Mouse (Mus musculus): Measurements from ENCODE around the gene Krtap9-3.
"Not testable (repeated sequence)": the region's sequence is repeated elsewhere in the genome, so short reads cannot be mapped to it uniquely, and the experiment has no call there.

Krtap9-3 gene

GRCm38 (mm10) chr11:99597742-99598141, at the start of gene Krtap9-3:
Gene Krtap9-3, minus strand, starts transcription at chr11:99598105.
- DNase-seq (ENCODE audit: low read depth in 1 of 2, low spot score in 2 of 2): not testable (repeated sequence)

GRCm38 (mm10) chr11:99646444-99646843, 48.5 kb upstream of the Krtap9-3 start:
- DNase-seq (ENCODE audit: low read depth in 1 of 2, low spot score in 2 of 2): no peak

- DNase-seq (ENCODE audit: low read depth in 1 of 2, low spot score in 2 of 2): no peak
These were observed 46.4 kb upstream of the Krtap9-3 start for GRCm38 (mm10) chr11:99644351-99644750.

- DNase-seq (ENCODE audit: low read depth in 1 of 2, low spot score in 2 of 2): not testable (repeated sequence)
These were observed 45.8 kb upstream of the Krtap9-3 start, which contains the start of gene Krtap4-7 for GRCm38 (mm10) chr11:99643635-99644139. Gene Krtap4-7, minus strand, starts transcription at chr11:99644089.

- DNase-seq (ENCODE audit: low read depth in 1 of 2, low spot score in 2 of 2): no peak
These were observed 43.0 kb upstream of the Krtap9-3 start for GRCm38 (mm10) chr11:99640926-99641325.

GRCm38 (mm10) chr11:99637086-99637485, 39.2 kb upstream of the Krtap9-3 start:
- DNase-seq (ENCODE audit: low read depth in 1 of 2, low spot score in 2 of 2): no peak

GRCm38 (mm10) chr11:99634653-99635134, 36.8 kb upstream of the Krtap9-3 start, which contains the start of gene Krtap4-2:
Gene Krtap4-2, minus strand, starts transcription at chr11:99635084.
- DNase-seq (ENCODE audit: low read depth in 1 of 2, low spot score in 2 of 2): no peak

- DNase-seq (ENCODE audit: low read depth in 1 of 2, low spot score in 2 of 2): no peak
These were observed 35.4 kb upstream of the Krtap9-3 start for GRCm38 (mm10) chr11:99633293-99633692.

- no peak for DNase-seq (ENCODE audit: low read depth in 1 of 2, low spot score in 2 of 2)
These were observed 33.0 kb upstream of the Krtap9-3 start for GRCm38 (mm10) chr11:99630890-99631289.

GRCm38 (mm10) chr11:99628138-99628537, 30.2 kb upstream of the Krtap9-3 start, which contains the start of gene Krtap4-1:
Gene Krtap4-1, minus strand, starts transcription at chr11:99628238.
- no peak for DNase-seq (ENCODE audit: low read depth in 1 of 2, low spot score in 2 of 2)

GRCm38 (mm10) chr11:99620335-99620734, 22.4 kb upstream of the Krtap9-3 start, which contains the start of gene Gm11562:
Gene Gm11562, minus strand, starts transcription at chr11:99620435.
- no peak for DNase-seq (ENCODE audit: low read depth in 1 of 2, low spot score in 2 of 2)

GRCm38 (mm10) chr11:99614796-99615363, 17.0 kb upstream of the Krtap9-3 start, which contains the start of gene Krtap2-4:
Gene Krtap2-4, minus strand, starts transcription at chr11:99614846.
- DNase-seq (ENCODE audit: low read depth in 1 of 2, low spot score in 2 of 2): no peak

GRCm38 (mm10) chr11:99610089-99610488, 12.2 kb upstream of the Krtap9-3 start, which contains the start of gene Gm11937:
Gene Gm11937, minus strand, starts transcription at chr11:99610189.
- not testable (repeated sequence) for DNase-seq (ENCODE audit: low read depth in 1 of 2, low spot score in 2 of 2)

GRCm38 (mm10) chr11:99609126-99609525, 11.2 kb upstream of the Krtap9-3 start:
- DNase-seq (ENCODE audit: low read depth in 1 of 2, low spot score in 2 of 2): no peak

GRCm38 (mm10) chr11:99603208-99603607, 5.3 kb upstream of the Krtap9-3 start, which contains the start of gene Gm11938:
Gene Gm11938, minus strand, starts transcription at chr11:99603308.
- not testable (repeated sequence) for DNase-seq (ENCODE audit: low read depth in 1 of 2, low spot score in 2 of 2)

- no peak for DNase-seq (ENCODE audit: low read depth in 1 of 2, low spot score in 2 of 2)
These were observed 6.9 kb downstream of the Krtap9-3 start, which contains the start of gene Krtap1-3 for GRCm38 (mm10) chr11:99590981-99591380. Gene Krtap1-3, minus strand, starts transcription at chr11:99591339.

- no peak for DNase-seq (ENCODE audit: low read depth in 1 of 2, low spot score in 2 of 2)
These were observed 12.8 kb downstream of the Krtap9-3 start for GRCm38 (mm10) chr11:99585096-99585495.

GRCm38 (mm10) chr11:99583245-99583704, 14.6 kb downstream of the Krtap9-3 start, which contains the start of gene Krtap1-4:
Gene Krtap1-4, minus strand, starts transcription at chr11:99583654.
- no peak for DNase-seq (ENCODE audit: low read depth in 1 of 2, low spot score in 2 of 2)

- no peak for DNase-seq (ENCODE audit: low read depth in 1 of 2, low spot score in 2 of 2)
These were observed 16.3 kb downstream of the Krtap9-3 start for GRCm38 (mm10) chr11:99581564-99581963.

GRCm38 (mm10) chr11:99581051-99581450, 16.9 kb downstream of the Krtap9-3 start:
- DNase-seq (ENCODE audit: low read depth in 1 of 2, low spot score in 2 of 2): no peak

GRCm38 (mm10) chr11:99580636-99581035, 17.3 kb downstream of the Krtap9-3 start, which contains the start of gene Krtap1-5:
Gene Krtap1-5, minus strand, starts transcription at chr11:99581016.
- no peak for DNase-seq (ENCODE audit: low read depth in 1 of 2, low spot score in 2 of 2)

GRCm38 (mm10) chr11:99574106-99574505, 23.8 kb downstream of the Krtap9-3 start:
- DNase-seq (ENCODE audit: low read depth in 1 of 2, low spot score in 2 of 2): peak in 1 of 2 experiments; percentile 23
